Mouse (Mus musculus): ENCODE measurements around the gene Alkbh5. TPM values are rescaled to one million over a fixed set of nuclear protein-coding genes. Genes with fewer than 3 reads are reported as not detected.

The Alkbh5 gene
- total RNA-seq (2023) = 69.4 to 75.1 TPM (median 71.0 TPM) in 4 replicates

DNA sequence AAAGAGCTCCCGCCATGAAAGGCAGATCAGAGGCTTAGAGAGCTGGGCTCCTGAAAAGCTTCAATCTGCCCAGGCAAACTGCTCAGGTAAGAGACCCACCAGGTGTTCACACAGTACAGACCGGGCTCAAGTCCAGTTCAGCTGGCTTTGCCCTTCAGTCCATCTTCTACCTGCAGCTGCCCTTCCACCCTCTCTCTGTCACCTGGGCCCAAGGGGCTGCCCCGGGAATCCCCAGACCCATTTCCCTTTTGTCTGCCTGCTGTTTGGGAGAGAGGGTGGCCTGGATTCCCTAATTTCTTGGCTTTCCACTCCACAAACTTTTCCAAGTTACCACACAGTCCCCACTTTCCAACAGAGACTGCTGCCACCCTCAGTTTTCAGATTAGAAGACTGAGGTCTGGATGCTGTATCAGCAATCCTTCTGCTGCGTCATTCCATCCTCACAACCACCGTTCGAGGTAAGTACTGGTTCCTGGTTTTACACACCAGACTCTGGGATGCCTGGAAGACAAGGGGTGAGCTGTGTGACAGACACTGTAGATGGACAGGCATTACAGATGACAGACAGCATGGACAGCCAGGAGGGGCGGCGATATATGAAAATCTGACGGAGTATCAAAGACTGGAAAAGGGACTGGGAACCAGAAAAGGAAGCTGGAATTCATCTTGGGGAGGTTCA lies at the start of gene Alkbh5:
TSS of gene Alkbh5 (plus strand) at position 202 of the 679 bp plus-strand sequence.

Other genes starting within 250 kb of the Alkbh5 start
- 24.8 to 31.0 TPM (median 28.6 TPM) in 4 replicates for gene Tom1l2, start 183.5 kb upstream of the Alkbh5 start, total RNA-seq (2023)
- gene Drc3, start 183.1 kb upstream of the Alkbh5 start, total RNA-seq (2023) = not detected in 4 replicates
- gene Gid4, start 119.2 kb upstream of the Alkbh5 start, total RNA-seq (2023) = 19.8 to 21.8 TPM (median 20.4 TPM) in 4 replicates
- gene Atpaf2, start 117.9 kb upstream of the Alkbh5 start, total RNA-seq (2023) = 20.8 to 27.1 TPM (median 24.9 TPM) in 4 replicates
- gene Drg2, start 81.8 kb upstream of the Alkbh5 start, total RNA-seq (2023) = 63.8 to 64.9 TPM (median 64.0 TPM) in 4 replicates
- gene Myo15, start 67.0 kb upstream of the Alkbh5 start, total RNA-seq (2023) = 0.47 to 0.73 TPM (median 0.61 TPM) in 4 replicates
- gene Llgl1, start 163.3 kb downstream of the Alkbh5 start, total RNA-seq (2023) = 28.0 to 36.0 TPM (median 31.4 TPM) in 4 replicates
- gene Flii, start 190.9 kb downstream of the Alkbh5 start, total RNA-seq (2023) = 187 to 204 TPM (median 195 TPM) in 4 replicates
- 7.8 to 12.8 TPM (median 10.3 TPM) in 4 replicates for gene Mief2, start 192.0 kb downstream of the Alkbh5 start, total RNA-seq (2023)
- 22.6 to 26.0 TPM (median 23.2 TPM) in 4 replicates for gene Top3a, start 241.0 kb downstream of the Alkbh5 start, total RNA-seq (2023)
- 105 to 113 TPM (median 109 TPM) in 4 replicates for gene Smcr8, start 241.1 kb downstream of the Alkbh5 start, total RNA-seq (2023)

Measured in B cell, adult 62 days (primary cell).